Mouse (Mus musculus) thymus, postnatal 36 days (tissue): Measurements from ENCODE around the gene Cmtm1.
"Not testable (repeated sequence)": the region's sequence is repeated elsewhere in the genome, so short reads cannot be mapped to it uniquely, and the experiment has no call there.

Experiments used
- DNase-seq, 2 experiments: peaks; one replicate each; pipeline ENCODE4 v3.0.0; 2022; ENCODE audit warnings: mixed read lengths in 2 of 2

Gene Cmtm1

GRCm38 (mm10) chr8:104313311-104313710 is 3.4 kb upstream of the Cmtm1 start:
- DNase-seq = no peak

- DNase-seq = not testable (repeated sequence)
Measured at GRCm38 (mm10) chr8:104312023-104312422, 2.1 kb upstream of the Cmtm1 start.

GRCm38 (mm10) chr8:104308341-104308740 is 1.6 kb downstream of the Cmtm1 start:
- DNase-seq = not testable (repeated sequence)

- DNase-seq = no peak
Measured at GRCm38 (mm10) chr8:104304962-104305361, 5.0 kb downstream of the Cmtm1 start.

GRCm38 (mm10) chr8:104302536-104302935 is 7.4 kb downstream of the Cmtm1 start:
- not testable (repeated sequence) for DNase-seq

GRCm38 (mm10) chr8:104301577-104301976 is 8.4 kb downstream of the Cmtm1 start:
- not testable (repeated sequence) for DNase-seq

- DNase-seq = no peak
Measured at GRCm38 (mm10) chr8:104294396-104294795, 15.5 kb downstream of the Cmtm1 start.

- DNase-seq = not testable (repeated sequence)
Measured at GRCm38 (mm10) chr8:104293081-104293480, 16.9 kb downstream of the Cmtm1 start, which contains the start of gene Cmtm2a. Gene Cmtm2a, minus strand, starts transcription at chr8:104293181.

GRCm38 (mm10) chr8:104268937-104269440 is 41.0 kb downstream of the Cmtm1 start:
- no peak for DNase-seq

GRCm38 (mm10) chr8:104268368-104268767 is 41.6 kb downstream of the Cmtm1 start:
- no peak for DNase-seq

- DNase-seq = not testable (repeated sequence)
Measured at GRCm38 (mm10) chr8:104264271-104264935, 45.5 kb downstream of the Cmtm1 start.

- not testable (repeated sequence) for DNase-seq
Measured at GRCm38 (mm10) chr8:104261802-104262201, 48.1 kb downstream of the Cmtm1 start.

GRCm38 (mm10) chr8:104253016-104253415 is 56.9 kb downstream of the Cmtm1 start:
- DNase-seq = peak; percentile 54

- DNase-seq = no peak
Measured at GRCm38 (mm10) chr8:104251461-104251860, 58.5 kb downstream of the Cmtm1 start.

GRCm38 (mm10) chr8:104250439-104251367 is 59.2 kb downstream of the Cmtm1 start, which contains the start of gene Cklf:
Gene Cklf, plus strand, starts transcription at chr8:104250861.
- DNase-seq = peak; percentile 86

- DNase-seq = no peak
Measured at GRCm38 (mm10) chr8:104249442-104249996, 60.4 kb downstream of the Cmtm1 start.

GRCm38 (mm10) chr8:104248276-104248675 is 61.7 kb downstream of the Cmtm1 start, which contains the start of gene Tk2:
Gene Tk2, minus strand, starts transcription at chr8:104248558.
- DNase-seq = peak; percentile 74 to 81

- DNase-seq = peak in 1 of 2 experiments; percentile 50
Measured at GRCm38 (mm10) chr8:104247908-104248275, 62.1 kb downstream of the Cmtm1 start.

GRCm38 (mm10) chr8:104247054-104247907 is 62.7 kb downstream of the Cmtm1 start:
- peak; percentile 42 to 58 for DNase-seq

- DNase-seq = no peak
Measured at GRCm38 (mm10) chr8:104246621-104247020, 63.3 kb downstream of the Cmtm1 start.
